Mouse (Mus musculus) cerebellum, adult 11-12 months (tissue): Measurements from ENCODE around the gene Sall4.

Source experiments
- DNase-seq: peaks from one replicate; pipeline ENCODE4 v3.0.0; 2022

Gene Sall4

DNA sequence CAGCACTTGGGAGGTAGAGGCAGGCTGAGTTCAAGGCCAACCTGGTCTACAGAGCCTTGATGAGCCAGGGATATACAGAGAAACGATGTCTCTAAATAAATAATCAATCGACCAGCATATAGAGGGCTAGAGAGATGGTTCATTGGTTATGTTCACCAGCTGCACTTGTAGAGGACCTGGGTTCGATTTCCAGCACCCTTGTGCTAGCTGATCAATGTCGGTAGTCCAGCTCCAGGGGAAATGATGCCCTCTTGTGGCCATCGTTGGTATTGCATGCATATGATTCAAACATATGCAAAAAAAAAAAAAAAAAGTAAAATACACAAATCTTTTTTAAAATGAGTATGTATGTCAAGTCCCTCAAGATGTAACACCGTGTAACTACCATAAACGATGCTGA is 25.1 kb downstream of the Sall4 start:
- DNase-seq, result peak; percentile 58

DNA sequence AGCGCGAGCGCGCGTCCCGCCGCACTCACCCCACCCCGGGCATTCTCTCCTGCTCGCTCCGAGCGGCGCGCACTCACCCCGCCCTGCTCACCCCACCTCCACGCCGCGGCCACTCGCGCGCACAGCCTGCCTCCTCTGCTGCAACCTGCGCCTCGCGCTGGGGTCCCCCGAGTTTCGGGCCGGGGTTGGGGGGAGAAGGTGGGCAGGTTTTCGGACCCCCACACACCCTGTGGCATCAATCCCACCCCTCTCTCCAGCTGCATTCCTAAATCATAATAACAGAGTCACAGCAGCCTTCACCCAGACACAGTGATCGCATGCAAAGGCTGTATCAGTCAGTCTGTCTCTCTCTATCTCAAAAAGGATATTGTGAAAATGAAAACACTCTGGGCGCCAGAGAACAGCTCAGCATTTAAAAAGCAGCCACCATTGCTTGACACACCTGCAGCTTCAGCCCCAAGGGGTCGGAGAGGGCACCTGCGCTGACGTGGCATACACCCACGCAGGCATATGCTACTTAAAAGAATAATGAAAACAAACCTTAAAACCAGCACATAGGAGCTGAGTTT is 25.6 kb downstream of the Sall4 start, which contains the start of gene Atp9a:
TSS of gene Atp9a (minus strand) at position 351 of the 569 bp plus-strand sequence.
- peak; percentile 86 for DNase-seq

DNA sequence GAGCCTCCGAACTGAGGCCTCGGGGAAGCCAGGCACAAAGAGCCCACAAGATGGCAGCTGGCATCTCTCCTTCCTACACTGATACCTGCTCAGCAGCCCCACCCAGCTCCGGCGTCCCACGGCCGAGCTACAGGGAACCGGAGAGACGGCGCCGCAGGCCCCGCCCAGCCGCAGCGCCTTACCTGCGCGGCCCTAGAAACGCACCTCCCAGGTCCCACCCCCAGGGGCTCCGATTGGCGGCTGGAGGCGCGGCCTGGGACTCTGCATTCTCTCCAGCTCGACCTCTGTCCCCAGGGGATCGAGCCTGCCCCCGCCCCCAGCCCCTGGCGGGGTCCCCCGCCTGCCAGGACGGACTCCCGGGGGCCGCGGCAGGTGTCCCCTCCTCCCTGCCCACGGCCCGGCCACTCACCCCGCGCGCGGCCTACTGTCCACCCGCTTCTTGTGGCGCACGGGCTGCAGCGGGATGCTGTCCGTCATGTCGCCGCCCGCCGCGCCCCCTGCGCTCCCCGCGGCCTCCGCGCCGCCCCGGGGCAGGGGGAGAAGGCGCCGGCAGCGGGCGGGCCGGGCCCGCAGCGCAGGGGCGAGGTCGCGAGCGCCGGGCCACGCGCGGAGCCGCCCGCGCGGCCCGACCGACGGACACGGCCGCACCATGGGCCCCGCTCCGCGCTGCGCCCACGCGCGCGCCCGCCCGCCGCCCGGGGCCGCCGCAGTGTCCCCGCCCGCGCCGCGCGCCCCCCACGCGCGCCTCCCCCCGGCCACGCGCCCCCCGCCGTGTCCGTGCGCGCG is 26.3 kb downstream of the Sall4 start:
- DNase-seq, result peak; percentile 92

DNA sequence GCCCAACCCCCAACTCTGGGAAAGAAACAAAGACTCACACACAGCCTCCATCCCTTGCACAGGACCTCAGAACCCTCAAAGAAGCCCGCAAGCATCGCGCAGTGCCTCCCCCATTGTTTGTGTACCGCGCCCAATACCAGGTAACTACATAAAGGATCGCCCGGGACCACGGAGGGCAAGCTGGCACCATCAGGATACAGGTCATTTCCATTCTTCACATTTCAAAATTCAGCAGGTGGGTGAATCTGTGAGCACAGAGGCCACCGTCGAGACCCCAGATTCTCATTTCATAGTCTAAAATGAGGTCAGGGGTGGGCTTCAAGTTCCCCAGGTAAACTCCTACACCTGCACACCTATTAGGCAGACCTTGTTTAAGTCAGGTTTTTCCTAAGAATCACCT is 27.2 kb downstream of the Sall4 start:
- DNase-seq, result peak; percentile 54

DNA sequence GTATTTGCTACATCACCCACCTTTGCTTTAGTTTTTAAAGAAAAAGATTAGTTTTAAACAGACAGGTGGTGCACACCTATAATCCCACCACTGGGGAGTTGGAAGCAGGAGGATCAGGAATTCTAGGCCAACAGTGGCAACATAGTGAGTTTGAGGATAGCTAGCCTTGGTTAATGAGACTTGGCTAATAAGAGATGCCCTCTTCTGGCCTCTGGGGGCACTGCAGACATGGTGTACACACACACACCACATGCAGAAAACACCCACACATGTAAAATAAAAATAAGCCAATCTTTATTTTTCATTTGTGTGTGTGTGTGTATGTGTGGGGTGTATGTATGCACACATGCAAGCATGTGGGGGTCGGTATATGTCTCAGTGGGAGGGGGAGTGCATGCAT is 28.9 kb downstream of the Sall4 start:
- no peak for DNase-seq

DNA sequence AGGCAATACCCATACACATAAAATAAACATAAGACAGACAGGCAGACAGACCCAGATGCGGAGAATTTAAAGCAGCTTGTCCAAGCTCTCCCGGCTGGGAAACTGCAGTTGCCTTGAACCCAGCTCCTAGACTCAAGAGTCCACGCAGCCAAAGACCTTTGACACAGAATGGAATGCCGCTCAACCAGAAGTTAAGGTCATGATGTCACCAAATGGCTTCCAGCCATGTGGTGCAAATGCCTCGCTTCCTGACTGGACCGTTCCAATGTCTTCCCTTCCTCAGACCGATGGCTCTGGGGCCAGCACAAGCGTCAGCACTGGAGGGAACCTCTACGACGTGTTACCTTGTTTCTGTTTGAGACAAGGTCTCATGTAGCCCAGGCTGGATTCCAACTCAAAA is 29.9 kb downstream of the Sall4 start:
- peak; percentile 28 for DNase-seq

DNA sequence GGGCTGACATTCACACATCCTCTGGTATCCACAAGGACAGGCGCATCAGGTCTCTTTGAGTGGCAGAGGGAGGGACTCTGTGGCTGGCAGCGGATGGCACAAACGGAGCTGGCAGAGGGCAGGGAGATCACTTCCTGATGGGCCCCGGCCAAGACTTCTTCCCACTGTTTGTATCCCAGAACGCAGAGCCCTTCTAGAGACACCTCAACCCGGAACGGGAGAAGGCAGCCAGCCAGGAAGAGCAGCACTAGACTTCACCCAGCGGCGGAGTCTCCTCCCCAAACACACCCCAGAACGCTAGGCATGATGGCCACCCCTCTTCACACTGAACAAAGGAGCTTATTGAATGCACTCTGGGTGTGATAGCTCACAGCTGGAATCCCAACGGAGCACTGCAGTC is 33.7 kb downstream of the Sall4 start:
- peak; percentile 89 for DNase-seq

DNA sequence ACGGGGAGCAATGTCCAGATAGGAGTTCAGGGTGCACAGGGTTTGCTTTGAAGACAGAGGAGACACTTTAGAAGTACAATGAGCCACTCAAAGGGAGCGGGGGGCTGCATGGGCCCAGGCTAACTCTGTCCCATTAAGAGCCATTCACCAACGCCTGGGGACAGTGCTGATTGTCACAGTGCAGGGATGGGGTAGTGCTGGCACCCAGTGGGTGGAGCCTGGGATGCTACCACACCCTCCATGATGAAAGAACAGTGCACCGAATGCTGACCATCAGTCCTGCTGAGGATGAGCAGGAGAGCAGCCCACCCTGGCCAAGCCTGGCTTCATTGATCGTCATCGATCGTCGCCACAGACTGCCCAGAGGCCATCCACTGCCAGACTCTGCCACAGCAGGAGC is 36.5 kb downstream of the Sall4 start:
- no peak for DNase-seq

DNA sequence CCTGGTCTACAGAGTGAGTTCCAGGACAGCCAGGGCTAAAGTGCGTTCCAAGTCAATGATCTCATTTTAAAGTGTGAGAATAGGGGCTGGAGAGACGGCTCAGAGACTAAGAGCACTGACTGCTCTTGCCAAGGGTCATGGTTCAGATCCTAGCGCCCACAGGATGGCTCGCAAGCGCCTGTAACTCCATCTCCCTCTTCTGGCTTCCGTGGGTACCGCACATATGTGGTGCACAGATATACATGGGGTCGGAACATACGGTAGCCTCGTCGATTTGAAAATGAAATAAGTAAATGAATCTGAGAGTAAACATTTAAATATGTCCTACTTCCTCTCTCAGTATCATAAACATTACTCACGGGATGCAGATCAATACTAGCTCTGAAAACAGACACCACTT is 38.0 kb downstream of the Sall4 start:
- no peak for DNase-seq

DNA sequence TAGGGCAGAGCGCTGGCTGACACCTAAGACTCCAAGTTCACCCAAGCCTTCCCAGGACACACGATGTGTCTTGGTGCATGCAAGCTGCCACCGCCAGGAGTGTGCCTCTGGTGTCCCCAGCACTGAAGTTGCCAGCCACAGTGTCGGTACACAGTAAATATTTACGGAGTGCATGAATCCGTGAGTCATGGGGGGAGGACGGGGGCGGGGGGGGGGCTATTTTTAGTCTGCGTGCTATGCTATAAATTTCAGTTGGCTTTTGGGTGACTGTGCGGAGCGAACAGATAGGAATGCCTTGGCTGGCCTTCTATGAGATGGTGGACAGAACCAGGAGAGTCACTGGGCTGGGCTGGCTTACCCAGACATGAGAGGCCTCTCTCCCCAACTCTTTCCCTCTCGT is 39.7 kb downstream of the Sall4 start:
- DNase-seq, result no peak

DNA sequence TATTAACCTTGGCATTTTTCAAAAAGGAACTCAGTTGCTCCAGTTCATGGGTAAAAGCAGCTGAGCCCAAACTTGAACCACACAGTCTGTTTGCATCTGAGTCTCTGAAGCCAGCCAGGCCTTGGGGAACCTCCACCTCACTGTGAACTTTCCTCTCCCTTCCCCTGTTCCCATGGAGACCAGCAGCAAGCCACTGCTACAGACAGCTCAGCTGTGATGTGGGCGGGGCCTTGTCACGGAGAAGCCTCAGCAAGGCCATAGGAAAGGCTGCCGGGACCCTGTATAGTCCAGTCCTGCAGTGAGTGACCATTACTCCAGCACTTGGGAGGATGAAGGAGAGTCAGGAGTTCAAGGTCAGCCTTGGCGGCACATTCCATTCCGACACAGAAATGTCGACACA is 41.7 kb downstream of the Sall4 start:
- no peak for DNase-seq

DNA sequence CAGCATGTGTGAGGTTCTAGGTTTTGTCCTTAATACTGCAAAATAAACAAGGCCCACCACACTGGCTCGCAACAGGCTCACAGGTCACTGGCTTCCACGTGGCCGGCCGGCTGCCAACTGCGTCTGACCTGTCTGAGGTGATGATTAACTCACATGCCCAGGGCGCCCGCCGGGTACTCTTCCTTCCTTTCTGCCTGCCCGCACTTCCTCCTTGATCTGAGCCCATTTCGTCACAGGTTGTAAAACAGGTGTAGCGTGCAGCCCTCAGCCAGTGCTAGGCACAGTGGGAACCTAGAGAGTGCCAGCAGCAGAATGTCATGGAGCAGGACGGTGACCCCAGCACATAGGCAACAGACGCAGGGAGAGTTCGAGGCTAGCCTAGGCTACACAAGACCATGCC is 46.4 kb downstream of the Sall4 start:
- DNase-seq, result peak; percentile 70

DNA sequence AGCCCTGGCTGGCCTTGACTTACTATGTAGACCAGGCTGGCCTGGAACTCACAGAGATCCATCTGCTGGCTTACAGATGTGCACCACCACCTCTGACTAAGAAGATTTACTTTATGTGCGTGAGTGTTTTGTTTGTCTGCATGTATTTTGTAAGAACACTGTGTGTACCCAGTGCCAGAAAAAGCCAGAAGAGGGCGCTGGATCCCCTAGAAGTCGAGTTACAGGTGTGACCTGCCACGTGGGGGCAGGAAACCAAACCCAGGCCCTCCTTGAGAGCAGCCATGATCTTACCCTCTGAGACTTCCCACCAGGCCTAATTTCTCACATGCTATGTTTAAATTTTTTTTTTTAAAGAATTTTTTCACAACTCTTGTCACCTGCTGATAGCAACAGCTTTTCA is 48.0 kb downstream of the Sall4 start:
- DNase-seq, result no peak

DNA sequence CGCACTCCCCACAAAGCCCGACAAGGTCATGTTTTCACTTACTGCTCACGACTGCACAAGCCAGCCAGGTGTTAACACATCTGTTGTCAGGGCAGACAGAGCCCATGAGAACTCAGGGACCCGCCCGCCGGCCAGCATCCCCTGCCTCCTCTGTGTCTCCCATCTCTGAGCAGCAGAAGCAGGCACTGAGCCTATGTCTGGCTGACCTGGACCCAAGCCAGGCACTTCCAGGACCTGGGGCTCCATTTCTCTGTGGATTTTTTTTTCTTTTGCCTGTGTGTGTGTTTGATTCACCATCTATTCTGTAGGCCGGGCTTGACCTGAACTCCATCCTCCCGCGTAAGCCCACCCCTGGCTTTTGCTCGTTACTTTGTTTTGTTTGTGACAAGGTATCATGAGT is 49.0 kb downstream of the Sall4 start:
- DNase-seq, result peak; percentile 56

DNA sequence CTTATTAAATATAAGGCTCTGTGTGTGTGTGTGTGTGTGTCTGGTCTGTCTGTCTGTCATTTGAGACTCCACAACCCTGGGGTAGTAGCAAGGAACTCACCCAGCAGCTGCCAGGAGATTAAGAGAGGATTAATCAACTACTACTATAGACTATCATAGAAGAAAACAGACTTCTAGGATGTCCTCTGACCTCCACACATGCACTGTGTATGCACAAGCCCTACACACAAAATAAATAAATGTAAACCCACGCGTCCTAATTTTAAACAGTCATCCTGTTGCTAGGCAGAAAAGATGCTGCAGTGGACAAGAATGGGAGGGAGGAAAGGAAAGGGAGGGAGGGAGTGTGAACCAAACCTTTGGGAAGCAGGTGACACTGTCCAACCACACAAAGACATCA is 49.5 kb downstream of the Sall4 start:
- no peak for DNase-seq

DNA sequence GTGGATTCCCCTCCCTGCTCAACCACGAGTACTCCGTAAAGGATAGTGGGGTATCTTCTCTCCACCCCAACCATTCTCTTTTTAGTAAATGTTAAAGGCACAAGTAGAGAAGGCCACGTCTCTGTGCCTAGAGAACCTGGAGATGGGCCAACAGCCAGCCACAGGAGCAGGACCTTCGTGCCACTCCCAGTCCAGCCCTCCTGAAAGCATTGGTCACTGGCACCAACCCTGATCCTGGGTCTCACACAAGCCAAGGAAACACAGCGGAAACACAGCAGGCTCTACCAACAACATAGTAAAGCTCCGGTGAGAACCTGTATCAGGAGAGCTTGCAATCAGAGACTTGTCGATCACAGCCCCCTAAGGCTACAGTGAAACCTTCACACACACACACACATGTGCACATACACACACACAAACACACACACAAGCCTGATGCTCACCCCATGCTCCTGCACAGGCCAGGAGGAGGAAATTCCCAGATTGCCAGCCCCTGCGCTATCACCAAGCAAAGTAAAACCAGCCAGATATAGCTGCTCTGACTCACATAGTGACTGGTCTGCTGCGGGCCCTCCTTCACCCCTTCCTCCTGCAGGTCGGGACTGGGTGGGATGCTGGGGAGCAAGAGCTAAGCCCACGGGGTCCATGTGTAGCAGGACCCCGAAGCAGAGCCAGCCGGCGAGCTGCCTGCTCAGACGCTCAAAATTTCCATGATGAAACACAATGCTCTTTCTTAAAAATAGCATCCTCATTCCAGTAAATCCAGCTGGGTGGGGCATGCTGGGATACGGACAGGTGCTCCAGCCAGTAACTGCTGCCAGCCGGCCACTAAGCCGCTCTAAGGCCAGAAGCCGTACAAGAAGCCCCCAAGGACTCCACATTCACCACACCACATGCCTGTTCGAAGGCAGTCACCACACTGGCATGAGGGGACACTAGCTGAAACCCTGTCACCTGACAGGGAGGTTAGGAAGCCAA is 55.3 kb downstream of the Sall4 start:
- no peak for DNase-seq

DNA sequence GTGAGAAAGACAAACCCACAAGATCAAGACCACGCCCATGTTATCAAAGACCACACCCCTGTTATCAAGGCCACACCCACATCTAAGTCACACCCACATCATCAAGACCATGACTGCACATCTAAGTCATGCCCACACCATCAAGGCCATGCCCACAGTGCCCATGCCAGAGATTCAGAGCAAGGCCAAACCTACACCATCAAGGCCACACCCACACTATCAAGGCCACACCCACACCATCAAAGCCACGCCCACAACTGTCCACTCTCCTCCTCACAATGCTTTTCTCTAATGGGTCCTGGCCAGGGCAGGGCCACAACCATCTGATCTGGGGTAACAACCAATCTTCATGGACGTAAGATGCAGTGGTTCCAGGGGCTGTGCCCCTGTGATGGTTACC is 56.8 kb downstream of the Sall4 start:
- no peak for DNase-seq

DNA sequence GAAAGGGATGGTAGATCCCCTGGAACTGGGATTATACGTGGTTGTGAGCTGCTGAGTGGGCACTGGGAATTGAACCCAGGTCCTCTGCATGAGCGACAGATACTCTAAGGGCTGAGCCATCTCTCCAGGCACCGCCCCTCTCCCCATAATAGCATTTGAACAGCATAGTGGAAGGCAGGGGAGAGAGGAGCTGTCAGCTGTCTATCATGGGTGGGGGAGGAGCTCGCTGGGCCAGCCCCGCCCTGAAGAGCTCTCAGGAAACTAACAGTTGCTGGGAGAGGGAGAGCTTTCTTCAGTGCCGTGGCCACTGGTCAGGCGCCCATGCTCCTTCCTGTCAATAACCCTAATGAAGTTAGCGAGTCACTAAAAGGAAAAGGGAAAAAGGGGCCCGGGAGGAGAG is 60.0 kb downstream of the Sall4 start:
- DNase-seq, result no peak

DNA sequence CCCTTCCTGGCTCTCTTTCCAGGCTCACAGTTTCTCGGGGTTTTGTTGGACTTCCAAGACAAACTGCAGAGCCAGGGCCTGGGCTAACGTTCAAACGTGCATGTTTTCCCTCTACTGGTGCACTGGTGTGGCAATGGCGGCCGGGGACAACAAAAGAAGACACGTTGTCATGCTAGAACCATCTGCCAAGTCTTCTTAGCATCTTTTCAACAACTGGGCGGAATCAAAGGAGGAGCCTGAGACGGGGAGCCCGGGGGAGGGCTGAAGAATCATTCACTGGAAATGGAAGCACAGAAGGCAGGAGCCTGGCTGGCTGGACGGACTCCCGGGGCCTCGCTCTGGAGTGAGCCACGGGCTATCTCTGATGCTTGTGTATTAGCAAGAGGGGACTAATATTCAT is 65.5 kb downstream of the Sall4 start:
- no peak for DNase-seq
